Mouse (Mus musculus): Measurements from ENCODE around the gene Zfy1. TPM values are rescaled to one million over a fixed set of nuclear protein-coding genes. Genes with fewer than 3 reads are reported as not detected.
"Not testable (repeated sequence)": the region's sequence is repeated elsewhere in the genome, so short reads cannot be mapped to it uniquely, and the experiment has no call there.

Zfy1 gene
- polyA plus RNA-seq (2012; rRNA removed), result not detected in 2 replicates

DNA sequence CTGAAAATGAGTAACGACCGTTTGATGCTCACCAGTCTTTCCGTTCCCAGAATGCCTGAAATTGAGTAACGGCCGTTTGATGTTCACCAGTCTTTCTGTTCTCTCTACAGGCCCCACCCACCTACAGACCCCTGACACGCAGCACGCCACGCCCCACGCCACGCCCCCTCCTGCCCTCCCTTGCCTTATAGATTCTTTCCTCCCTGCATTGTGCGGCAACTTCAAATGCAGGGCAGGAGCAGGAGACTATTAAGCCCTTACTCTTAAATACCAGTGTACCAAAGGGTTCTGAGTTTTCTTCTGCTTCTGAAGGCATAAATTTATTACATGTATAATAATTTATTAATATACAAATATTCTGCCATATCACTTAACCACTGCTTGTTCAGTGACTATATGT lies at the start of gene Zfy1:
Gene Zfy1 (minus strand): TSS at position 101 of the 400 bp plus-strand sequence.
- H3K27ac ChIP-seq (ENCODE audit: control insufficient read depth, insufficient read depth, low read length); H3K27me3 ChIP-seq (ENCODE audit: control insufficient read depth, insufficient read depth, low read length); DNase-seq; H3K4me1 ChIP-seq (replicated peaks; ENCODE audit: control insufficient read depth, insufficient read depth, low read length); H3K36me3 ChIP-seq (ENCODE audit: control insufficient read depth, insufficient read depth, low read length); H3K4me3 ChIP-seq (ENCODE audit: control insufficient read depth, insufficient read depth, low read length): not testable (repeated sequence)
- WGBS, result 90% methylated on average over 7 of the region's 11 CpGs

GRCm38 (mm10) chrY:818396-818795 lies 21.2 kb upstream of the Zfy1 start, which contains the start of gene Uba1y:
Gene Uba1y, plus strand, starts transcription at chrY:818649.
- 92% methylated on average over 13 of the region's 15 CpGs for whole genome bisulfite sequencing
- TF ChIP-seq CTCF (IDR thresholded peaks at IDR 0.05; ENCODE audit: borderline replicate concordance, control insufficient read depth, extremely low read depth, insufficient read depth, low read length, poor library complexity) (no peak), POLR2A (IDR thresholded peaks at IDR 0.05; ENCODE audit: control insufficient read depth, extremely low read depth, insufficient read depth, low read length, poor library complexity) (no peak)

GRCm38 (mm10) chrY:808991-809661 lies 11.9 kb upstream of the Zfy1 start:
- TF ChIP-seq POLR2A (IDR thresholded peaks at IDR 0.05; ENCODE audit: control insufficient read depth, extremely low read depth, insufficient read depth, low read length, poor library complexity) (no peak), CTCF (IDR thresholded peaks at IDR 0.05; ENCODE audit: borderline replicate concordance, control insufficient read depth, extremely low read depth, insufficient read depth, low read length, poor library complexity) (no peak)
- no peak overlapping the region for H3K27ac ChIP-seq (ENCODE audit: control insufficient read depth, insufficient read depth, low read length)
- H3K36me3 ChIP-seq (ENCODE audit: control insufficient read depth, insufficient read depth, low read length), result no peaks in the 10 kb centered on the region
- no peaks in the 10 kb centered on the region for H3K4me1 ChIP-seq (replicated peaks; ENCODE audit: control insufficient read depth, insufficient read depth, low read length)
- H3K4me3 ChIP-seq (ENCODE audit: control insufficient read depth, insufficient read depth, low read length), result no peak overlapping the region
- no peaks in the 10 kb centered on the region for H3K27me3 ChIP-seq (ENCODE audit: control insufficient read depth, insufficient read depth, low read length)
- 7% methylated on average over 15 of the region's 15 CpGs for WGBS
- no peak for DNase-seq

More at GRCm38 (mm10) chrY:818396-818795, 21.2 kb upstream of the Zfy1 start, which contains the start of gene Uba1y:
- H3K27ac ChIP-seq (ENCODE audit: control insufficient read depth, insufficient read depth, low read length), result no peak within 1 kb of the TSS
- DNase-seq, result no peak
- no peaks in the 10 kb centered on the region for H3K4me1 ChIP-seq (replicated peaks; ENCODE audit: control insufficient read depth, insufficient read depth, low read length)
- H3K4me3 ChIP-seq (ENCODE audit: control insufficient read depth, insufficient read depth, low read length), result no peak within 1 kb of the TSS
- no peaks in the 10 kb centered on the region for H3K36me3 ChIP-seq (ENCODE audit: control insufficient read depth, insufficient read depth, low read length)
- no peaks in the 10 kb centered on the region for H3K27me3 ChIP-seq (ENCODE audit: control insufficient read depth, insufficient read depth, low read length)

Other genes with a start within 250 kb of the Zfy1 start
- not detected in 2 replicates for gene Uba1y, start 21.2 kb upstream of the Zfy1 start, polyA plus RNA-seq (2012; rRNA removed)
- gene Kdm5d, start 100.4 kb upstream of the Zfy1 start, polyA plus RNA-seq (2012; rRNA removed), result 9.5 TPM in 1 of 2 replicates, not detected in the other
- gene Eif2s3y, start 213.1 kb upstream of the Zfy1 start, polyA plus RNA-seq (2012; rRNA removed), result 6.9 TPM in 1 of 2 replicates, not detected in the other